Mouse (Mus musculus): Measurements from ENCODE around the gene Fancb. TPM values are rescaled to one million over a fixed set of nuclear protein-coding genes. Genes with fewer than 3 reads are reported as not detected.

Gene Fancb
- total RNA-seq (2021), result 1 to 10 TPM; 1.9 TPM
- long read RNA-seq, experiment 1, partial matches to known transcripts, result 0 of 1 reads
- long read RNA-seq, experiment 1, other reads (novel, unspliced or antisense), result 0 of 1 reads
- long read RNA-seq, experiment 2, partial matches to known transcripts, result 3 of 6 reads
- long read RNA-seq, experiment 2, other reads (novel, unspliced or antisense), result 0 of 6 reads

GRCm38 (mm10) chrX:164980193-164980775, at the start of gene Fancb, which contains the start of gene Mospd2:
Gene Fancb, plus strand, starts transcription at chrX:164980592.
Gene Mospd2, minus strand, starts transcription at chrX:164980375.
- no peak for TF ChIP-seq CTCF (conservative IDR thresholded peaks at IDR 0.05)
- H3K27ac ChIP-seq, result peak within 1 kb of the TSS; percentile 79
- H3K4me3 ChIP-seq, result peak within 1 kb of the TSS; percentile 73
- peak; percentile 69 to 89 for DNase-seq (ENCODE audit: low spot score in 2 of 2)

- no peak for TF ChIP-seq CTCF (conservative IDR thresholded peaks at IDR 0.05)
These were observed 38.9 kb upstream of the Fancb start for GRCm38 (mm10) chrX:164941540-164941939.

DNA sequence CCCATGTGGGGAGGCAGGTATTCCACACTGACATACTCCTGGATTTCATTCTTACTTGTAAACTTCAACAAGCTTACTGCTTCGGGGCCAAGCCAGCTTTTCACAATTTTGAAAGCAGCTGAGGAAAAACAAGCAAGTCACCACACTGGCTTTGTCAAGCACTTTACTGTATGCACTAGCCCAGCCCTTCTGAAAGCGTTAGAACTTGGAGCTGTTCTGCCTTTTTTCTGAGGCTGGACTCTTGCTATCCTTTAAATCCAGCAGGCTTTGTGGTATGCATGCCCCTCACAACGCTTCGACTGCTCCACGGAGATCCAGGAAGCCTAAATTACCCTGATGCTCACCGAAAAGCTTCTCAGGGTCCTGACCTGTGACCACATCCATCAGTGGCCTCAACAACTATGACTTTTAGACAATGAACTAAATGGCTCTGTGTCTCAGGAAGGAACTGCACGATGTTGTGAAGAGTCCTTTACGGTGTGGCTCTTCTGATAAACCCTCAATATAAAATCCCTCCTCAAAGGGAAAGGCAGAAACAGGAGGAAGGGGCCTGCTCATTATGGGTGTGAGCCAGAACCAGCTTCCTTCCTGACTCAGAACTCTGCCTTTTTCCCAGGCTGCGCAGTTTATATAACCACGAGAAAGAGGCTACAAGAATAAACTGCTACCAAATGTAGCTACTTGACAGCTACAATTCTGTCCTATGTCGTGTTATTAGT, 28.4 kb upstream of the Fancb start:
- TF ChIP-seq CTCF (conservative IDR thresholded peaks at IDR 0.05), result no peak
- peak overlapping the region; percentile 43; the same call in 1 of the 2 replicates for H3K27ac ChIP-seq
- no peak for DNase-seq (ENCODE audit: low spot score in 2 of 2)

More at GRCm38 (mm10) chrX:164941540-164941939, 38.9 kb upstream of the Fancb start:
- no peak for DNase-seq (ENCODE audit: low spot score in 2 of 2)
- no peak overlapping the region for H3K27ac ChIP-seq
- H3K4me3 ChIP-seq, result no peak overlapping the region

GRCm38 (mm10) chrX:164952601-164953375, 27.6 kb upstream of the Fancb start:
- no peak for DNase-seq (ENCODE audit: low spot score in 2 of 2)
- no peak for TF ChIP-seq CTCF (conservative IDR thresholded peaks at IDR 0.05)
- H3K27ac ChIP-seq, result peak overlapping the region; percentile 43; the same call in 1 of the 2 replicates
- H3K4me3 ChIP-seq, result no peak overlapping the region

More for the DNA sequence above, 28.4 kb upstream of the Fancb start:
- no peak overlapping the region for H3K4me3 ChIP-seq

GRCm38 (mm10) chrX:164965750-164966448, 14.5 kb upstream of the Fancb start:
- no peak for DNase-seq (ENCODE audit: low spot score in 2 of 2)
- no peak overlapping the region for H3K4me3 ChIP-seq
- no peak overlapping the region for H3K27ac ChIP-seq
- TF ChIP-seq CTCF (conservative IDR thresholded peaks at IDR 0.05), result no peak

DNA sequence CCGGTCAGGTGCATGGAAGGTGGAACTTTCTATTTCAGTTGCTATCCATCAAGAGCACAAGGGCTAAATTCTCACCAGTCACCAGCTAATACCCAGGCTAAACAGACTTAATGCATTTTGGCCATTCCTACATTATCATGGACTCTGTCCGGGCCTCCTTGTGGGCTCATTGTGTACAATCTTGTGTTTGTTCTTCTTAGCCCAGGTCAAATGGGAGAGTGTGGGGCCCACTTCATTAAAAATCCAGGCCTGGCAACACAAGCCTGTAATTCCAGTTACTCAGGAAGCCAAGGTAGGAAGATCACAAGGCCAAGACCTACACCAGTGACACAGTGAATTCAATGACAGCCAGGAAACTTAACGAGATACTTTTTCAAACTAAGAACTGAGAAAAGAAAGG, 9.2 kb upstream of the Fancb start:
- DNase-seq (ENCODE audit: low spot score in 2 of 2), result no peak

GRCm38 (mm10) chrX:164978866-164979265, 1.5 kb upstream of the Fancb start:
- TF ChIP-seq CTCF (conservative IDR thresholded peaks at IDR 0.05), result no peak
- Histone ChIP-seq H3K4me3 (no peak overlapping the region; the same call in 1 of the 2 replicates), H3K27ac (no peak overlapping the region)
- DNase-seq (ENCODE audit: low spot score in 2 of 2), result no peak

More for the DNA sequence above, 9.2 kb upstream of the Fancb start:
- no peak overlapping the region for H3K4me3 ChIP-seq
- TF ChIP-seq CTCF (conservative IDR thresholded peaks at IDR 0.05), result no peak
- no peak overlapping the region for H3K27ac ChIP-seq

DNA sequence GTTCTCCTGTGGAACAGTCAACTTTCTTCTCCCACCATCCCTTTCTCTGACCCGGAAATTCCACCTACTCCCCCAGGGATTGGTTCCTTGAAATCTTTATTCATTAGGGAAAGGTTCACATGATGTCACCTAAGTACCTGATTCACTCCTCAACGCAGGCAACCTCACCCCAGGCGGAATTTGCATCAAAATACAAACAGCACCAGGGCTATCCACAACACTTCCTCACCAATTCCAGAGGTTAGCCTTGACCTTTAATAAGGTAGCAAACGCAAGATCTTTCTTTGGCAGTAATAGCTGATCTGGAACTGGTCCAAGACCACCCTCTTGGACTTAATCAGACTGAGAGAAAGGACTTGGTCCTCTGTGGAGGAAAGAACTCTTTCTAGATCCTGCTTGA, 22.7 kb downstream of the Fancb start:
- DNase-seq (ENCODE audit: low spot score in 2 of 2), result no peak
- no peak for TF ChIP-seq CTCF (conservative IDR thresholded peaks at IDR 0.05)

DNA sequence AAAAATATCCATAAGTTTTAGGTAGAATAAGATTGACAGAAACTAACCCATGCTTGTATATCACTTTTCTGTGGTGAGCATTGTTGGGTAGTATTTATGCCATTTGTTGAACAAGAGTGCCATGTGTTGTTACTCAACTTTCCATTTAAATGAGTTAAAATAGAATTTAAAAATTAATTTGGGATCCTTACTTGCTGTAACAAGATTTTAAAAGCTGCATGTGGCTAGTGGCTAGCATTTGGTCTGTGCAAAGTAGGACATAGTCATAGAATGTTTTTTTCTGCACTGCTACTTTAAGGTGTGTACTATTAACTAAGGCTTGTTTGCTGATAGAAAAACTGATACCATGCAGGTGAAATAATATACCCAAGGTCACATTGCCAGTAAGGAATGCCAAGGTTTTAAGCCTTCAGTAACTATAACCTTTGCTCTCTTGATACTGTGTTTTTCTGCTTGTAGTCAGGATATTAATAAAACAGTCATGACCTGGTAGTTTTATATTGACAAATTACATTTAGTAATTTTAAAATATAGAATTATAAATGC, 24.5 kb downstream of the Fancb start, which contains the start of gene Gm17604:
Gene Gm17604 (minus strand): TSS at position 51 of the 546 bp plus-strand sequence.
- Histone ChIP-seq H3K27ac (no peak within 1 kb of the TSS), H3K4me3 (no peak within 1 kb of the TSS)
- TF ChIP-seq CTCF (conservative IDR thresholded peaks at IDR 0.05), result no peak
- no peak for DNase-seq (ENCODE audit: low spot score in 2 of 2)

More for the DNA sequence above, 22.7 kb downstream of the Fancb start:
- Histone ChIP-seq H3K4me3 (no peak overlapping the region), H3K27ac (no peak overlapping the region)

Other genes starting within 250 kb of the Fancb start
- 10 to 100 TPM; 18.7 to 22.2 TPM for gene Mospd2, start 217 bp upstream of the Fancb start, total RNA-seq (2021)
- gene Gm17604, start 24.2 kb downstream of the Fancb start, total RNA-seq (2021), result not detected

Measured in layer of hippocampus, adult 2 months (tissue).